Mouse (Mus musculus): Measurements from ENCODE around the gene Uimc1.

DNA sequence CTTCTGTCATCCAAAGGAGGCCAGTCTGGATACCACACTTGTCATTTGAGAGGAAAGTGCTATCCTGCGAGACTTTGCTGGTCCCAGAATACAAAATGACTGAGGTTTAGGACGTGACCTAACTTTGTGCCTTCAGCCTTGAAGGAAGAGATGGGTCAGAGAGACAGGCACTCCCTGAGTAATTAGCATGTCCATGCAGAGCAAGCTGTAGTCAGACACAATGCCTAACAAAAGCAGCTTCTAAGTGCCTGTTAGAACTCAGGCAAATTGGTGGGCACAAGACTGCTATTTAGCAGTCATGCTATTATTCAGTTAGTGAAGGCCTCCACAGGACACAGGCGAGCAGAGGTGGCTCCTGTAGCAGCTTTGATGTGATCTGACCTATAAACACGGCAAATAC lies 77.8 kb downstream of the Uimc1 start:
- TF ChIP-seq EP300 (IDR thresholded peaks at IDR 0.05; ENCODE audit: insufficient read depth, low read depth, low read length) (no peak), CTCF (IDR thresholded peaks at IDR 0.05; ENCODE audit: low read depth, low read length) (no peak)
